Mouse (Mus musculus) neutrophil, adult 59 days (primary cell): Measurements from ENCODE around the gene Tctn3. TPM values are rescaled to one million over a fixed set of nuclear protein-coding genes. Genes with fewer than 3 reads are reported as not detected.

Experiments
- total RNA-seq, 2 experiments: library from RNA; stranded (reverse); gene quantifications; 1 replicate in 1 of 2; 2 replicates in 1 of 2; pipeline ENCODE4 v1.2.4; 2023

The Tctn3 gene
- 1 to 10 TPM; 3.8 to 7.0 TPM for total RNA-seq

DNA sequence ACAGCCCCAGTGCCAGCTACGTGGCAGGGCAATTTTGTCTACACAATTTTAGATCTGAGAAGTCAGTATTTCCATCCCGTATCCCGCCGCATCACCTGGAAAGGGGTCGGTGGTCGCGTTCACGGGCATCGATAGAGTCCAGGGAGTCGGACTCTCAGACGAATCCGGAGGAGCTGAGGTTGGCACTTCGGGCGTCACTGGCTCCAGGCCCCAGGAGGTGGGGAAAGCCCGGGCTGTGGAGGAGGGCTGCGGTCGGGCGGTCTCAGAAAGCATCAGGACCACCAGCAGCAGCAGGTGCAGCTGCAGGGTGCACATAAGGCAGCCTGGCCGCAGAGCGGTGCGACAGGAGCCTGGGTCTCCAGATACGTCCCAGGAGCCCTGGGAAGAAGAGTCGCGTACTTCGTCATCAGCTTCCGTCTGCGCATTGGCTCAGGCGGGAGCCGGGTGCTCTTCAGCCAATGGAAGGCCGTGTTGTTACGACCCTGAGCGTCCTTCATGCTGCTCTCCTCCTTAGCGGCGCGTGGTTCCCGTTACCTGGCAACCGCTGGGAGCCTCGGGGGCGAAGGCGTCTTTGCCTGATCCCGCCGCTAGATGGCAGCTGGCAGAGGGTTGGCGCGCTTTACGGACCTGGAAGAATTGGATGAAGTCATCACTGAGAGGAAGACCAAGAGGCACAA lies at the start of gene Tctn3, which contains the start of gene Entpd1:
TSS of gene Tctn3 (minus strand) at position 404 of the 677 bp plus-strand sequence.
TSS of gene Entpd1 (plus strand) at position 537 of the 677 bp plus-strand sequence.

GRCm38 (mm10) chr19:40588293-40588654 lies 23.8 kb downstream of the Tctn3 start, which contains the start of gene Aldh18a1:
TSS of gene Aldh18a1 (minus strand) at chr19:40588463.

Other genes starting within 250 kb of the Tctn3 start
- 1 to 10 TPM; 4.5 to 6.8 TPM for gene Sorbs1, start 98.5 kb downstream of the Tctn3 start, total RNA-seq
- gene Aldh18a1, start 23.8 kb downstream of the Tctn3 start, total RNA-seq = 10 to 100 TPM in 1 of 2 experiments, 1 to 10 TPM in 1; 6.1 to 10.8 TPM
- 10 to 100 TPM; 86.2 to 94.4 TPM for gene Entpd1, start 133 bp upstream of the Tctn3 start, total RNA-seq
- gene Cc2d2b, start 136.5 kb upstream of the Tctn3 start, total RNA-seq = not detected
- gene Ccnj, start 219.0 kb upstream of the Tctn3 start, total RNA-seq = 1 to 10 TPM; 5.4 to 6.2 TPM